Mouse (Mus musculus) neural tube, embryonic 15.5 days (tissue): ENCODE measurements around the gene 1810013L24Rik. TPM values are rescaled to one million over a fixed set of nuclear protein-coding genes. Genes with fewer than 3 reads are reported as not detected.
A peak's percentile ranks its signal among the peaks of the same experiment; 100 is the strongest.

Source experiments
- ATAC-seq: fragments of 200-750 bp; cut with Nextera tagmentation; 2 replicates; pipeline ENCODE4 v1.8.0; 2017; ENCODE audit warnings: mild to moderate bottlenecking, moderate TSS enrichment, moderate library complexity; ENCODE audit not compliant: low FRiP score
- H3K27ac ChIP-seq: fragments of 300-500 bp; sonication (generic); replicated peaks from 2 replicates; pipeline ENCODE4 v1.5.1; 2015; ENCODE audit warnings: mild to moderate bottlenecking, inconsistent platforms
- H3K27me3 ChIP-seq: fragments of 300-500 bp; sonication (generic); replicated peaks from 2 replicates; pipeline ENCODE4 v1.6.1; 2015; ENCODE audit warnings: inconsistent platforms
- H3K36me3 ChIP-seq: fragments of 300-500 bp; sonication (generic); 2 replicates; pipeline ENCODE4 v1.6.1; 2015; ENCODE audit warnings: inconsistent platforms
- H3K4me1 ChIP-seq: fragments of 300-500 bp; sonication (generic); 2 replicates; pipeline ENCODE4 v1.6.1; 2015; ENCODE audit warnings: inconsistent platforms
- H3K4me2 ChIP-seq: fragments of 300-500 bp; sonication (generic); 2 replicates; pipeline ENCODE4 v1.6.1; 2015; ENCODE audit warnings: inconsistent platforms, mild to moderate bottlenecking, moderate library complexity
- H3K4me3 ChIP-seq: fragments of 300-500 bp; sonication (generic); replicated peaks from 2 replicates; pipeline ENCODE4 v1.5.1; 2015; ENCODE audit warnings: mild to moderate bottlenecking, inconsistent platforms
- H3K9ac ChIP-seq: fragments of 300-500 bp; sonication (generic); replicated peaks from 2 replicates; pipeline ENCODE4 v1.6.1; 2015; ENCODE audit warnings: mild to moderate bottlenecking, inconsistent platforms
- H3K9me3 ChIP-seq: fragments of 300-500 bp; sonication (generic); replicated peaks from 2 replicates; pipeline ENCODE4 v1.6.1; 2016; ENCODE audit warnings: inconsistent platforms
- WGBS: fragments of 180-500 bp; shearing (Covaris S2); methylation state at CpG from one replicate; pipeline ENCODE4 v1.1.7; 2015; ENCODE audit warnings: mixed read lengths; 5-methylcytosine and 5-hydroxymethylcytosine counted together
- polyA plus RNA-seq: library from polyadenylated mRNA; unstranded; fragments of >200 nt; fragmentation: Nextera tagmentation; extraction: Ambion mirVana; gene quantifications from 2 replicates; pipeline ENCODE4 v1.2.1, GENCODE M21; 2015

Gene 1810013L24Rik
- polyA plus RNA-seq, 1 experiment from 2014 or later, result 25.3 TPM

- Histone ChIP-seq H3K27me3 (no peaks in the 10 kb centered on the region), H3K27ac (no peak overlapping the region), H3K9ac (no peak overlapping the region), H3K9me3 (no peaks in the 10 kb centered on the region), H3K4me2 (no peak overlapping the region), H3K36me3 (no peaks in the 10 kb centered on the region), H3K4me3 (no peak overlapping the region), H3K4me1 (no peaks in the 10 kb centered on the region)
- ATAC-seq, result no peak
- WGBS, result 91% methylated on average over 14 of the region's 14 CpGs
Observed at GRCm38 (mm10) chr16:8810399-8811127, 19.3 kb upstream of the 1810013L24Rik start.

GRCm38 (mm10) chr16:8817872-8818271 lies 12.0 kb upstream of the 1810013L24Rik start:
- H3K4me1 ChIP-seq, result no peaks in the 10 kb centered on the region
- H3K27ac ChIP-seq, result no peak overlapping the region
- no peaks in the 10 kb centered on the region for H3K27me3 ChIP-seq
- ATAC-seq, result no peak
- no peak overlapping the region for H3K4me2 ChIP-seq
- H3K9ac ChIP-seq, result no peak overlapping the region
- no peaks in the 10 kb centered on the region for H3K9me3 ChIP-seq
- WGBS, result 82% methylated on average over 4 of the region's 4 CpGs
- no peak overlapping the region for H3K4me3 ChIP-seq
- no peaks in the 10 kb centered on the region for H3K36me3 ChIP-seq

GRCm38 (mm10) chr16:8821429-8821828 lies 8.5 kb upstream of the 1810013L24Rik start:
- no peaks in the 10 kb centered on the region for H3K36me3 ChIP-seq
- no peak overlapping the region for H3K4me2 ChIP-seq
- no peak overlapping the region for H3K9ac ChIP-seq
- H3K4me3 ChIP-seq, result no peak overlapping the region
- H3K27ac ChIP-seq, result no peak overlapping the region
- 81% methylated on average over 1 of the region's 1 CpGs for WGBS
- H3K9me3 ChIP-seq, result no peaks in the 10 kb centered on the region
- H3K27me3 ChIP-seq, result no peaks in the 10 kb centered on the region
- H3K4me1 ChIP-seq, result no peaks in the 10 kb centered on the region
- ATAC-seq, result no peak

- WGBS, result 82% methylated on average over 4 of the region's 4 CpGs
- Histone ChIP-seq H3K4me3 (no peak overlapping the region), H3K27me3 (no peaks in the 10 kb centered on the region), H3K36me3 (no peaks in the 10 kb centered on the region), H3K4me2 (no peak overlapping the region), H3K9ac (no peak overlapping the region), H3K27ac (no peak overlapping the region), H3K9me3 (no peaks in the 10 kb centered on the region), H3K4me1 (no peaks in the 10 kb centered on the region)
- no peak for ATAC-seq
Observed at GRCm38 (mm10) chr16:8822586-8822985, 7.3 kb upstream of the 1810013L24Rik start.

DNA sequence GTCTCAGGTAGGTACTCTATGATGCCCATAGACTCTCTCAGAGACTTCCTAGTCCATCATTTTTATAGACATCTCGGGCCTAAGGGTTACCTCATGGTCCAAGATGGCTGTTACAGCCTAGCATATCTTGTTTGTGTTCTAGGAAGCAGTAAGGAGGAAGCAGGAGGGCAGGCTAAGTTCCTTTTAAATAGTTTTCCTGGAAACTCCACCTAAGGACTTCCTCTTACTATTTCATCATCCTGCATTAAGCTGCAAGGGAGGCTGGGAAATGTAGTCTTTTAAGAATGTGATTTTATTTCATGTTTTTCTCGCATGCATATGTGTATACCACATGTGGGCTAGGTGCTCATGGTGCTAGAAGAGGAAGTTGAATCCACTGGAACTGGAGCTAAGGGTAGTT lies 6.2 kb upstream of the 1810013L24Rik start:
- ATAC-seq, result no peak
- H3K27me3 ChIP-seq, result no peaks in the 10 kb centered on the region
- no peak overlapping the region for H3K4me2 ChIP-seq
- no peaks in the 10 kb centered on the region for H3K9me3 ChIP-seq
- peaks cover under 1% of the 10 kb centered on the region; the same call in 1 of the 2 replicates for H3K4me1 ChIP-seq
- H3K27ac ChIP-seq, result no peak overlapping the region
- no peaks in the 10 kb centered on the region for H3K36me3 ChIP-seq
- H3K9ac ChIP-seq, result no peak overlapping the region
- H3K4me3 ChIP-seq, result no peak overlapping the region
- WGBS, result 81% methylated on average over 2 of the region's 2 CpGs

- ATAC-seq, result no peak
- H3K4me3 ChIP-seq, result no peak overlapping the region
- no peak overlapping the region for H3K9ac ChIP-seq
- no peak overlapping the region for H3K4me2 ChIP-seq
- no peaks in the 10 kb centered on the region for H3K36me3 ChIP-seq
- peaks cover 15% of the 10 kb centered on the region for H3K4me1 ChIP-seq
- H3K27ac ChIP-seq, result no peak overlapping the region
- WGBS, result 91% methylated on average over 7 of the region's 7 CpGs
- no peaks in the 10 kb centered on the region for H3K27me3 ChIP-seq
- no peaks in the 10 kb centered on the region for H3K9me3 ChIP-seq
Observed at GRCm38 (mm10) chr16:8827366-8827765, 2.5 kb upstream of the 1810013L24Rik start.

- ATAC-seq, result peak; percentile 56
- no peaks in the 10 kb centered on the region for H3K9me3 ChIP-seq
- peak overlapping the region; percentile 96 for H3K4me3 ChIP-seq
- H3K9ac ChIP-seq, result peak overlapping the region; percentile 71
- peak overlapping the region; percentile 98 for H3K4me2 ChIP-seq
- peaks cover 29% of the 10 kb centered on the region for H3K4me1 ChIP-seq
- H3K36me3 ChIP-seq, result no peaks in the 10 kb centered on the region
- 11% methylated on average over 33 of the region's 33 CpGs for WGBS
- no peaks in the 10 kb centered on the region for H3K27me3 ChIP-seq
- peak overlapping the region; percentile 90 for H3K27ac ChIP-seq
Observed at GRCm38 (mm10) chr16:8828636-8829563, 1.0 kb upstream of the 1810013L24Rik start.

- H3K9ac ChIP-seq, result peak overlapping the region; percentile 100
- ATAC-seq, result peak; percentile 26
- H3K4me1 ChIP-seq, result peaks cover 42% of the 10 kb centered on the region
- WGBS, result under 1% methylated on average over 73 of the region's 74 CpGs
- H3K4me2 ChIP-seq, result peak overlapping the region; percentile 69
- H3K27ac ChIP-seq, result peak overlapping the region; percentile 95
- no peaks in the 10 kb centered on the region for H3K9me3 ChIP-seq
- H3K36me3 ChIP-seq, result no peaks in the 10 kb centered on the region
- H3K27me3 ChIP-seq, result no peaks in the 10 kb centered on the region
- H3K4me3 ChIP-seq, result peak overlapping the region; percentile 96
Observed at GRCm38 (mm10) chr16:8830431-8831211, 721 bp downstream of the 1810013L24Rik start.

- peak overlapping the region; percentile 100 for H3K9ac ChIP-seq
- peak overlapping the region; percentile 96 for H3K4me3 ChIP-seq
- H3K9me3 ChIP-seq, result no peaks in the 10 kb centered on the region
- no peak for ATAC-seq
- H3K4me1 ChIP-seq, result peaks cover 45% of the 10 kb centered on the region
- H3K36me3 ChIP-seq, result no peaks in the 10 kb centered on the region
- 2% methylated on average over 12 of the region's 12 CpGs for WGBS
- no peaks in the 10 kb centered on the region for H3K27me3 ChIP-seq
- peak overlapping the region; percentile 95 for H3K27ac ChIP-seq
- H3K4me2 ChIP-seq, result peak overlapping the region; percentile 69
Observed at GRCm38 (mm10) chr16:8831241-8831640, 1.3 kb downstream of the 1810013L24Rik start.

GRCm38 (mm10) chr16:8836876-8837275 lies 7.0 kb downstream of the 1810013L24Rik start:
- Histone ChIP-seq H3K4me3 (no peak overlapping the region), H3K36me3 (peaks cover 24% of the 10 kb centered on the region), H3K27me3 (no peaks in the 10 kb centered on the region), H3K27ac (no peak overlapping the region), H3K9me3 (no peaks in the 10 kb centered on the region), H3K4me1 (peaks cover 51% of the 10 kb centered on the region), H3K4me2 (no peak overlapping the region), H3K9ac (no peak overlapping the region)
- WGBS, result 91% methylated on average over 1 of the region's 1 CpGs
- no peak for ATAC-seq

- Histone ChIP-seq H3K36me3 (peaks cover 26% of the 10 kb centered on the region), H3K27me3 (no peaks in the 10 kb centered on the region), H3K27ac (no peak overlapping the region), H3K4me1 (peaks cover 45% of the 10 kb centered on the region), H3K4me3 (no peak overlapping the region), H3K9me3 (no peaks in the 10 kb centered on the region), H3K9ac (no peak overlapping the region), H3K4me2 (no peak overlapping the region)
- ATAC-seq, result no peak
- WGBS, result 94% methylated on average over 1 of the region's 1 CpGs
Observed at GRCm38 (mm10) chr16:8837595-8837994, 7.7 kb downstream of the 1810013L24Rik start.
